Mouse (Mus musculus) c-Kit-positive CD71-positive TER-119-positive erythroid progenitor cells, embryonic 14.5 days (primary cell): ENCODE data around the gene Ttc36.
A peak's percentile ranks its signal among the peaks of the same experiment; 100 is the strongest.
"Not testable (repeated sequence)": the region's sequence is repeated elsewhere in the genome, so short reads cannot be mapped to it uniquely, and the experiment has no call there.

Experiments used
- DNase-seq: peaks from one replicate; pipeline ENCODE4 v3.0.0-alpha.2; 2013; ENCODE audit warnings: low spot score

Gene Ttc36

GRCm38 (mm10) chr9:44772392-44772749 is 30.5 kb downstream of the Ttc36 start:
- no peak for DNase-seq

- no peak for DNase-seq
These were observed 31.5 kb downstream of the Ttc36 start for GRCm38 (mm10) chr9:44771376-44771775.

- not testable (repeated sequence) for DNase-seq
These were observed 34.9 kb downstream of the Ttc36 start for GRCm38 (mm10) chr9:44768029-44768394.

GRCm38 (mm10) chr9:44767101-44768028 is 35.5 kb downstream of the Ttc36 start, which contains the start of the genes Arcn1 and Ift46:
Gene Arcn1 (minus strand): TSS chr9:44767845.
Gene Ift46 (plus strand): TSS chr9:44767908.
- DNase-seq, result peak; percentile 88

- DNase-seq, result no peak
These were observed 42.0 kb downstream of the Ttc36 start for GRCm38 (mm10) chr9:44760873-44761272.
